Mouse (Mus musculus) right cerebral cortex, postnatal 36 days (tissue): ENCODE results near the gene Vmn2r121.

Experiments
- DNase-seq, 2 experiments: peaks; one replicate each; pipeline ENCODE4 v3.0.0; 2022; ENCODE audit warnings: low spot score in 2 of 2, mixed read lengths in 1 of 2

The Vmn2r121 gene

GRCm38 (mm10) chrX:124135852-124136251, at the start of gene Vmn2r121:
Gene Vmn2r121 (minus strand): TSS chrX:124135952.
- DNase-seq, result no peak
